Mouse (Mus musculus) liver, embryonic 13.5 days (tissue): ENCODE measurements around the gene Prdx6. TPM values are rescaled to one million over a fixed set of nuclear protein-coding genes. Genes with fewer than 3 reads are reported as not detected.

Source experiments
- ATAC-seq: fragments of 200-750 bp; cut with Nextera tagmentation; 2 replicates; pipeline ENCODE4 v1.8.0; 2017; ENCODE audit warnings: low read depth, mild to moderate bottlenecking, moderate number of reproducible peaks, moderate library complexity
- DNase-seq: peaks from one replicate; pipeline ENCODE4 v3.0.0; 2022
- H3K27ac ChIP-seq: fragments of 300-500 bp; sonication (generic); 2 replicates; pipeline ENCODE4 v1.5.1; 2015; ENCODE audit warnings: moderate library complexity, mild to moderate bottlenecking, inconsistent platforms
- H3K27me3 ChIP-seq: fragments of 300-500 bp; sonication (generic); 2 replicates; pipeline ENCODE4 v1.6.1; 2015; ENCODE audit warnings: mild to moderate bottlenecking, inconsistent platforms
- H3K36me3 ChIP-seq: fragments of 300-500 bp; sonication (generic); 2 replicates; pipeline ENCODE4 v1.6.1; 2015; ENCODE audit warnings: mild to moderate bottlenecking, inconsistent platforms
- H3K4me1 ChIP-seq: fragments of 300-500 bp; sonication (generic); replicated peaks from 2 replicates; pipeline ENCODE4 v1.6.1; 2015; ENCODE audit warnings: inconsistent platforms
- H3K4me2 ChIP-seq: fragments of 300-500 bp; sonication (generic); 2 replicates; pipeline ENCODE4 v1.6.1; 2015; ENCODE audit warnings: inconsistent platforms, mild to moderate bottlenecking, moderate library complexity
- H3K4me3 ChIP-seq: fragments of 300-500 bp; sonication (generic); replicated peaks from 2 replicates; pipeline ENCODE4 v1.5.1; 2015; ENCODE audit warnings: mild to moderate bottlenecking, inconsistent platforms
- H3K9ac ChIP-seq: fragments of 300-500 bp; sonication (generic); 2 replicates; pipeline ENCODE4 v1.6.1; 2015; ENCODE audit warnings: mild to moderate bottlenecking, inconsistent platforms
- H3K9me3 ChIP-seq: fragments of 300-500 bp; sonication (generic); replicated peaks from 2 replicates; pipeline ENCODE4 v1.6.1; 2016; ENCODE audit warnings: inconsistent platforms
- WGBS: fragments of 180-500 bp; shearing (Covaris S2); methylation state at CpG from one replicate; pipeline ENCODE4 v1.1.7; 2015; ENCODE audit not compliant: insufficient replicate concordance; 5-methylcytosine and 5-hydroxymethylcytosine counted together
- polyA plus RNA-seq: library from polyadenylated mRNA; unstranded; fragments of >200 nt; fragmentation: Nextera tagmentation; extraction: Ambion mirVana; gene quantifications from 2 replicates; pipeline ENCODE4 v1.2.1, GENCODE M21; 2015

Prdx6 gene
- polyA plus RNA-seq: 457 and 472 TPM in 2 replicates

GRCm38 (mm10) chr1:161250604-161251416 lies at the start of gene Prdx6:
Gene Prdx6, minus strand, starts transcription at chr1:161251219.
- no peaks in the 10 kb centered on the region for H3K9me3 ChIP-seq
- peak within 1 kb of the TSS; percentile 97 for H3K4me3 ChIP-seq
- H3K4me2 ChIP-seq: peak within 1 kb of the TSS; percentile 96
- peak within 1 kb of the TSS; percentile 92 for H3K27ac ChIP-seq
- DNase-seq: peak; percentile 77
- no peaks in the 10 kb centered on the region for H3K27me3 ChIP-seq
- H3K4me1 ChIP-seq: peaks cover 93% of the 10 kb centered on the region
- peak within 1 kb of the TSS; percentile 97 for H3K9ac ChIP-seq
- under 1% methylated on average over 66 of the region's 66 CpGs for WGBS
- peaks cover 14% of the 10 kb centered on the region for H3K36me3 ChIP-seq
- ATAC-seq: peak; percentile 83

- Histone ChIP-seq H3K4me1 (no peaks in the 10 kb centered on the region; the same call in 1 of the 2 replicates), H3K27ac (no peak overlapping the region), H3K9ac (no peak overlapping the region), H3K4me3 (no peak overlapping the region), H3K27me3 (0 out of 2 replicates have a peak, but pooled peaks cover 2% of the 10 kb centered on the region), H3K4me2 (no peak overlapping the region), H3K36me3 (no peaks in the 10 kb centered on the region), H3K9me3 (no peaks in the 10 kb centered on the region)
- ATAC-seq (no peak), DNase-seq (no peak)
- WGBS: 36% methylated on average over 12 of the region's 12 CpGs
Observed at GRCm38 (mm10) chr1:161288256-161288655, 37.2 kb upstream of the Prdx6 start.

- H3K36me3 ChIP-seq: no peaks in the 10 kb centered on the region
- no peaks in the 10 kb centered on the region; the same call in 1 of the 2 replicates for H3K4me1 ChIP-seq
- ATAC-seq (peak; percentile 69; the same call in 1 of the 2 replicates), DNase-seq (peak; percentile 49)
- no peaks in the 10 kb centered on the region for H3K9me3 ChIP-seq
- H3K4me2 ChIP-seq: no peak overlapping the region
- H3K9ac ChIP-seq: no peak overlapping the region
- 0 out of 2 replicates have a peak, but pooled peaks cover 2% of the 10 kb centered on the region for H3K27me3 ChIP-seq
- 24% methylated on average over 11 of the region's 11 CpGs for WGBS
- no peak overlapping the region for H3K4me3 ChIP-seq
- no peak overlapping the region for H3K27ac ChIP-seq
Observed at GRCm38 (mm10) chr1:161286726-161287310, 35.8 kb upstream of the Prdx6 start.

GRCm38 (mm10) chr1:161281054-161281688 lies 30.2 kb upstream of the Prdx6 start:
- 0 out of 2 replicates have a peak, but pooled peaks cover 2% of the 10 kb centered on the region for H3K27me3 ChIP-seq
- no peak overlapping the region for H3K9ac ChIP-seq
- no peak overlapping the region for H3K27ac ChIP-seq
- no peak overlapping the region for H3K4me3 ChIP-seq
- H3K4me1 ChIP-seq: no peaks in the 10 kb centered on the region
- DNase-seq (no peak), ATAC-seq (0 out of 2 replicates have a peak, but pooled peaks have one; percentile 20)
- no peak overlapping the region for H3K4me2 ChIP-seq
- no peaks in the 10 kb centered on the region for H3K9me3 ChIP-seq
- 57% methylated on average over 3 of the region's 3 CpGs for WGBS
- H3K36me3 ChIP-seq: no peaks in the 10 kb centered on the region

GRCm38 (mm10) chr1:161279244-161279908 lies 28.4 kb upstream of the Prdx6 start:
- WGBS: 42% methylated on average over 6 of the region's 6 CpGs
- no peak overlapping the region for H3K27ac ChIP-seq
- ATAC-seq: no peak

DNA sequence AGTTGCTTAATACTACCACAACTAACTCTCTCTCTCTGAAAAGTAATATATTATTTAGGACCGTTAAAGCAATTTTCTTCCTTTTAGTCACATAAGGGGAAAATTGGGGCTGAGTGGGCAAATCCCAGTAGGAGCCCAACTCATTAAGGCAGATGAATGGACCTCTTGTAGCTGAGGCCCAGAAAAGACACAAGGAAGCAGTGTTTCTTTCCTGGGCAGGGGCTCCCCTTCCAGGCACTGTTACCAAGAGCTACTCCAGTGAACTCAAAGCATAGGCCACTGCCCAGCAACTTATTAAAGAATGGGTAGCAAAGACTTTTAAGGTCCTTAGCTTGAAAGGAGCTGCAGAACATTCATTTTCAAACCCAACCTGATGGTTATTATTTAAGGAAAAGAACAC lies 22.5 kb upstream of the Prdx6 start:
- DNase-seq (no peak), ATAC-seq (no peak)
- H3K4me2 ChIP-seq: no peak overlapping the region
- no peak overlapping the region for H3K27ac ChIP-seq
- H3K4me1 ChIP-seq: peaks cover 26% of the 10 kb centered on the region
- H3K4me3 ChIP-seq: no peak overlapping the region
- H3K9ac ChIP-seq: no peak overlapping the region
- H3K9me3 ChIP-seq: no peaks in the 10 kb centered on the region
- no peaks in the 10 kb centered on the region for H3K36me3 ChIP-seq
- H3K27me3 ChIP-seq: no peaks in the 10 kb centered on the region
- 85% methylated on average over 1 of the region's 1 CpGs for WGBS

More at GRCm38 (mm10) chr1:161279244-161279908, 28.4 kb upstream of the Prdx6 start:
- Histone ChIP-seq H3K4me1 (no peaks in the 10 kb centered on the region), H3K9me3 (no peaks in the 10 kb centered on the region), H3K9ac (no peak overlapping the region), H3K4me3 (no peak overlapping the region), H3K4me2 (no peak overlapping the region), H3K36me3 (no peaks in the 10 kb centered on the region), H3K27me3 (no peaks in the 10 kb centered on the region)
- no peak for DNase-seq

DNA sequence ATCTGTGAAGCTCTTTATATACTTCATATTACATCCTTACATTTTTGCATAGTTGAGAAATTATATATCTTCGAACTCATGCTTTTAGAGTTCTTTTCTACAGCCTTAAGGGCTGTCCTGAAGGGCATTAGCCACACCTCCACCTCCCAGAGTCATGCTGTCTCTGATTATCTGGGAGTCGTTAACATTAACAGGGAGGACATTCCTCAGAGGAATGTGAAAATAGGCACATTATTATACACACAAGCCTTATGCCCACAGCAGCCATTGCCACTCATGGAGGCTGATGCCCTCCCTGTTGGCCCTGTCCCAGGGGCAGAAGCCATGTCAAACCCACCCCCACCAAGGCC lies 20.4 kb upstream of the Prdx6 start:
- Histone ChIP-seq H3K27me3 (no peaks in the 10 kb centered on the region), H3K9ac (no peak overlapping the region), H3K4me1 (peaks cover 35% of the 10 kb centered on the region), H3K27ac (no peak overlapping the region), H3K4me2 (no peak overlapping the region), H3K9me3 (no peaks in the 10 kb centered on the region), H3K4me3 (no peak overlapping the region), H3K36me3 (no peaks in the 10 kb centered on the region)
- DNase-seq (no peak), ATAC-seq (no peak)
- 61% methylated on average over 2 of the region's 2 CpGs for WGBS

- Histone ChIP-seq H3K4me3 (no peak overlapping the region), H3K9ac (no peak overlapping the region), H3K27ac (no peak overlapping the region), H3K4me2 (no peak overlapping the region), H3K27me3 (no peaks in the 10 kb centered on the region), H3K9me3 (no peaks in the 10 kb centered on the region), H3K36me3 (no peaks in the 10 kb centered on the region), H3K4me1 (peaks cover 35% of the 10 kb centered on the region)
- DNase-seq (no peak), ATAC-seq (no peak)
- 62% methylated on average over 4 of the region's 4 CpGs for WGBS
Observed at GRCm38 (mm10) chr1:161270776-161271460, 19.9 kb upstream of the Prdx6 start.

DNA sequence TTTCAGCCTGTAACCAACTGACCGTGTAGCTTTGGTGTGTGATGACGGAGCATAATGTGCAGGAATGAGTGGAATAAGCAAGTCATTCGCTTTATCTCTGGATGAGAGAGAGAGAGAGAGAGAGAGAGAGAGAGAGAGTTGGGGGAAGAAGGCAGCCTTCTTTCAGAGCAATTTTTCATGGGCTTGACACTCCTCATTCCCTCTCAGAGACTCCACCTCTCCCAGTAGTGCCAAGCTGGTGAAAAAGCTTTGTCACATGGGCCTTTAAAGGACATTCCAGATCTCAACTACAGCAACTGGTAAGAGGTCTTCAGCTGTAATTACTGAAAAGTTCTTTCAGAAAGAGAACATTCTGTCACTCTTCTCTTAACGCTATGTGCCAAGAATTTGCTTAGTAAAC lies 18.3 kb upstream of the Prdx6 start:
- Histone ChIP-seq H3K36me3 (no peaks in the 10 kb centered on the region), H3K4me1 (peaks cover 42% of the 10 kb centered on the region), H3K9me3 (no peaks in the 10 kb centered on the region), H3K4me3 (no peak overlapping the region), H3K27ac (peak overlapping the region; percentile 71), H3K9ac (0 out of 2 replicates have a peak overlapping the region, but pooled peaks have one; percentile 7), H3K27me3 (no peaks in the 10 kb centered on the region), H3K4me2 (peak overlapping the region; percentile 17; the same call in 1 of the 2 replicates)
- DNase-seq: peak; percentile 15
- WGBS: 44% methylated on average over 4 of the region's 4 CpGs
- peak; percentile 78 for ATAC-seq

- H3K4me1 ChIP-seq: peaks cover 42% of the 10 kb centered on the region
- DNase-seq: peak; percentile 68
- WGBS: 19% methylated on average over 5 of the region's 5 CpGs
- peak overlapping the region; percentile 17; the same call in 1 of the 2 replicates for H3K4me2 ChIP-seq
- H3K9me3 ChIP-seq: no peaks in the 10 kb centered on the region
- ATAC-seq: peak; percentile 91
- H3K4me3 ChIP-seq: no peak overlapping the region
- peak overlapping the region; percentile 71 for H3K27ac ChIP-seq
- no peak overlapping the region for H3K9ac ChIP-seq
- H3K27me3 ChIP-seq: no peaks in the 10 kb centered on the region
- H3K36me3 ChIP-seq: no peaks in the 10 kb centered on the region
Observed at GRCm38 (mm10) chr1:161268884-161269283, 17.9 kb upstream of the Prdx6 start.
